Mouse (Mus musculus): Measurements from ENCODE around the gene Hspa5.
A peak's percentile ranks its signal among the peaks of the same experiment; 100 is the strongest.
"Not testable (repeated sequence)": the region's sequence is repeated elsewhere in the genome, so short reads cannot be mapped to it uniquely, and the experiment has no call there.

Hspa5 gene

GRCm38 (mm10) chr2:34790282-34790681, 18.5 kb downstream of the Hspa5 start:
- no peaks in the 10 kb centered on the region; the same call in 1 of the 2 replicates for H3K36me3 ChIP-seq (ENCODE audit: control insufficient read depth, insufficient read depth, low read length, poor library complexity, severe bottlenecking)
- DNase-seq (ENCODE audit: low read depth, low spot score), result peak; percentile 83
- no peaks in the 10 kb centered on the region for H3K27me3 ChIP-seq (ENCODE audit: control insufficient read depth, insufficient read depth, low read length, poor library complexity, severe bottlenecking)

DNA sequence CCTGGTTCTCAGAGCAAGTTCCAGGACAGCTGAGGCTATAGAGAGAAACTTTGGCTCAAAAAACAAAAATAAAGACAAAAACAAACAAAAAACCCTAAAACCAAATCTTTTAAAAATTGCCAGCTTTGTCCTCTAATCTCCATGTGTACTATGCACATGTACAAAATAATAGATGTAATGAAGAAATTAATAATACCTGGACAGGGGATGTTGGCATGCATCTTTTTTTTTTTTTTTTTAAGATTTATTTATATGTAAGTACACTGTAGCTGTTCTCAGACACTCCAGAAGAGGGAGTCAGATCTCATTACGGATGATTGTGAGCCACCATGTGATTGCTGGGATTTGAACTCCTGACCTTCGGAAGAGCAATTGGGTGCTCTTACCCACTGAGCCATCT, 20.8 kb downstream of the Hspa5 start:
- H3K27me3 ChIP-seq (ENCODE audit: control insufficient read depth, insufficient read depth, low read length, poor library complexity, severe bottlenecking); DNase-seq (ENCODE audit: low read depth, low spot score); H3K36me3 ChIP-seq (ENCODE audit: control insufficient read depth, insufficient read depth, low read length, poor library complexity, severe bottlenecking): not testable (repeated sequence)

- Histone ChIP-seq H3K36me3 (ENCODE audit: control insufficient read depth, insufficient read depth, low read length, poor library complexity, severe bottlenecking) (no peaks in the 10 kb centered on the region; the same call in 1 of the 2 replicates), H3K27me3 (ENCODE audit: control insufficient read depth, insufficient read depth, low read length, poor library complexity, severe bottlenecking) (no peaks in the 10 kb centered on the region)
- DNase-seq (ENCODE audit: low read depth, low spot score), result no peak
Observed at GRCm38 (mm10) chr2:34794511-34794910, 22.7 kb downstream of the Hspa5 start.

- Histone ChIP-seq H3K36me3 (ENCODE audit: control insufficient read depth, insufficient read depth, low read length, poor library complexity, severe bottlenecking) (no peaks in the 10 kb centered on the region; the same call in 1 of the 2 replicates), H3K27me3 (ENCODE audit: control insufficient read depth, insufficient read depth, low read length, poor library complexity, severe bottlenecking) (no peaks in the 10 kb centered on the region)
- DNase-seq (ENCODE audit: low read depth, low spot score), result no peak
Observed at GRCm38 (mm10) chr2:34795426-34795825, 23.7 kb downstream of the Hspa5 start.

DNA sequence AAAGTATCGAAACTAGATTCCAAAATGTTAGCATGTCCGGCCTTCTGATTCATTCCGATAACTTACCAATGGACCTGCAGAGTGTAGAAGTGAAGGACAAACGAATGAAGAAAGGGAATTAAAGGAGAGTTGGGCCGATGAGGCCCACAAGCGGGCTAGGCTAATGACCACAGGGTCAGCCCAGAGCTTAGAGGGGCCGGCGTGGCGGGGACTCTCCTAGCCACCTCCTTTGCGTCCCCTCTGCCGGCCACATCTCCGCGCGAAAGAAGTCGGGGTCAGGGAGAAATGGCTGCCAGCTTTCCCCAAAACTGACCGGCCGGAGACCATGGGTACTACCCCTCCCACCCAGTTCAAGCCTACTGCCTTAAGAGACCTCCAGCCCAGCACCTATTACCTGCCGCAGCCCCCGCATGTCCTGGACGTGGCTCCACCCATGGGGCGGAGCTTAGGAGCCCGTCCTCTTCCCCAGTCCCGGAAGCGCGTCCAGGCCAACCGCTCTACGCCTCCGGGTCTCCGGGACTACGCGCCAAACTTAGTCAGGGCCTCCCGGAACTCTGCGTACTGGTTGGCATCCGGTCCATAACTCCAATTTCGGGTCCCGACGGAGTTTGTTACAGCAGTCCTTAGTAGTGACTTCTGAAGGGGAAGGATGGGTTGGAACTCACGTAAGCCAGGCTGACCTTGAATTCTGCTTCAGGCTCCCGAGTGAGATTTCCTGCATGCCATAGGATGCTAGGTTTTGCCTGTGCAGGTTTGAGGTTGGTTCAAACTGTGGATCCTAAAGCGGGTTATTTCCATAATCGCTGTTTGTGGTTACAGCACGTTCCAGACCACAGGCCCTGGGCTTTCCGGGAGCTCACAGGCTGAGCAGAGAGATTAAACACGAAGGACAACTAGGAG, 27.8 kb downstream of the Hspa5 start, which contains the start of gene Rabepk:
TSS of gene Rabepk (minus strand) at position 556 of the 900 bp plus-strand sequence.
- DNase-seq (ENCODE audit: low read depth, low spot score), result peak; percentile 87
- no peaks in the 10 kb centered on the region for H3K27me3 ChIP-seq (ENCODE audit: control insufficient read depth, insufficient read depth, low read length, poor library complexity, severe bottlenecking)

GRCm38 (mm10) chr2:34800371-34800770, 28.6 kb downstream of the Hspa5 start:
- Histone ChIP-seq H3K27me3 (ENCODE audit: control insufficient read depth, insufficient read depth, low read length, poor library complexity, severe bottlenecking) (no peaks in the 10 kb centered on the region), H3K36me3 (ENCODE audit: control insufficient read depth, insufficient read depth, low read length, poor library complexity, severe bottlenecking) (peaks cover 3% of the 10 kb centered on the region; the same call in 1 of the 2 replicates)
- no peak for DNase-seq (ENCODE audit: low read depth, low spot score)

More for the DNA sequence above, 27.8 kb downstream of the Hspa5 start, which contains the start of gene Rabepk:
- no peaks in the 10 kb centered on the region; the same call in 1 of the 2 replicates for H3K36me3 ChIP-seq (ENCODE audit: control insufficient read depth, insufficient read depth, low read length, poor library complexity, severe bottlenecking)

DNA sequence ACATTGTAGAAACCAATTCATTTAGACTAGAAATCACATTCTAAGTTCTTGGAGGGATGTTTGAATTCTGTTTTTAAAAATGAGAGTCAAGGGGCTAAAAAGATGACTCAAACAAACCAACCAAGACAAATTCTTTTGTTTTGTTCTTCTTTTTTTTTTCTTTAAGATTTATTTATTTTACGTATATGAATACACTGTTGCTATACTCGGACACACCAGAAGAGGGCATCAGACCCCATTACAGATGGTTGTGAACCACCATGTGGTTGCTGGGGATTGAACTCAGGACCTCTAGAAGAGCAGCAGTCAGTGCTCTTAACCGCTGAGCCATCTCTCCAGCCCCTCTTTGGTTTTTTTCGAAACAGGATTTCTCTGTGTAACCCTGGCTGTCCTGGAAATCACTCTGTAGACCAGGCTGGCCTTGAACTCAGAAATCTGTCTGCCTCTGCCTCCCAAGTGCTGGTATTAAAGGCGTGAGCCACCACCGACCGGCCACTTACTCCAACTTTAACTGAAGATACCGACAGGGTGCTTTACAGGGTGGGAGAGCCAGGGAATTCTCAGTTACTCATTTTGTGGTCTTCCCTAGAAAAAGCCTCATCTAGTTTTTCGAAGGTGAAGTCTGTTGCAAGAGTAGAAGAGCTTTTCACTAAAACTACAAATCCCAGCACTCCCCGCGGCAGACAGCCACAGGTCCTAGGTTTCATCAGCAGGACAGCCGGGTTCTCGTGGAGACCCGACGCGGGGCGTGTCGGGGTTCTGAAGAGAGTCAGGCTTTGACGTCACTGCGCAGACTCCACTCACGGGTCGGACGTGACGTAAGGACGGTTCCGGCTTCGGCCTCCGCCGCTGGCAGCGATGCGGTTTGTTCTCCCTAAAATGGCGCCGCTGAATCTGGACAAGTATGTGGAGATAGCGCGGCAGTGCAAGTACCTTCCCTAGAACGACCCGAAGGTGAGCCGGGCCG, 30.0 kb downstream of the Hspa5 start:
- peak; percentile 99 for DNase-seq (ENCODE audit: low read depth, low spot score)
- Histone ChIP-seq H3K36me3 (ENCODE audit: control insufficient read depth, insufficient read depth, low read length, poor library complexity, severe bottlenecking) (peaks cover 4% of the 10 kb centered on the region; the same call in 1 of the 2 replicates), H3K27me3 (ENCODE audit: control insufficient read depth, insufficient read depth, low read length, poor library complexity, severe bottlenecking) (no peaks in the 10 kb centered on the region)

- DNase-seq (ENCODE audit: low read depth, low spot score), result peak; percentile 43
- H3K27me3 ChIP-seq (ENCODE audit: control insufficient read depth, insufficient read depth, low read length, poor library complexity, severe bottlenecking); H3K36me3 ChIP-seq (ENCODE audit: control insufficient read depth, insufficient read depth, low read length, poor library complexity, severe bottlenecking): not testable (repeated sequence)
Observed at GRCm38 (mm10) chr2:34802565-34803245, 30.9 kb downstream of the Hspa5 start.

DNA sequence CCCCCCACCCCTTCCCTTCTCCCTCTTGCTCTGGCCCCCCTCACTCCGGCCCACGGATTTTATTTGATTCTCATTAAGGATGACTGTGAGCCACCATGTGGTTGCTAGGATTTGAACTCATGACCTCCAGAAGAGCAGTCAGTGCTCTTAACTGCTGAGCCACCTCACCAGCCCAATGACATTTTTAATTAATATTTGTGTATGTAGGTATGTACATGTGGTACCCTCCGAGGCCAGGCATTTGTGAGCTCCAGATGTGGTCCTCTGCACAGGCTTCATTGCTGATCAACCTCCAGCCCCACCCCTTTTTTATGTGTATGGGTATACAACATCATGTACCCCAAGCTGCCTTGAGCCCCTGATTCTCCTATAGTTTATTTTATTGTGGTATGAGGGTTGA, 32.0 kb downstream of the Hspa5 start:
- H3K36me3 ChIP-seq (ENCODE audit: control insufficient read depth, insufficient read depth, low read length, poor library complexity, severe bottlenecking), result peaks cover 4% of the 10 kb centered on the region; the same call in 1 of the 2 replicates
- no peak for DNase-seq (ENCODE audit: low read depth, low spot score)
- H3K27me3 ChIP-seq (ENCODE audit: control insufficient read depth, insufficient read depth, low read length, poor library complexity, severe bottlenecking), result no peaks in the 10 kb centered on the region

DNA sequence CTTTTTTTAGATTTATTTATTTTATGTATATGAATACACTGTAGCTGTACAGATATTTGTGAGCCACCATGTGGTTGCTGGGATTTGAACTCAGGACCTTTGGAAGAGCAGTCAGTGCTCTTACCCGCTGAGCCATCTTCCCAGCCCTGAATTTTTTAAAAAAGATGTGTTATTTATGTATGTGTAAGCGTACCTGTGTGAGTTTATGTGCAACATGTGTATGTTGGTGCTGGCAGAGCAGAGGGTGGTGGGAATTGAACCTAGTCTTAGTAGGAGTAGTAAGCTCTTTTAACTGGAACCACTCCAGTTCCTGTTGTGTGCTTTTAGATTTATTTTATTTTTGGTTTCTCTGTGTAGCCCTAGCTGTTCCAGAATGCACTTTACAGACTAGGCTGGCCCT, 32.4 kb downstream of the Hspa5 start:
- no peak for DNase-seq (ENCODE audit: low read depth, low spot score)
- peaks cover 7% of the 10 kb centered on the region; the same call in 1 of the 2 replicates for H3K36me3 ChIP-seq (ENCODE audit: control insufficient read depth, insufficient read depth, low read length, poor library complexity, severe bottlenecking)
- H3K27me3 ChIP-seq (ENCODE audit: control insufficient read depth, insufficient read depth, low read length, poor library complexity, severe bottlenecking), result no peaks in the 10 kb centered on the region

- DNase-seq (ENCODE audit: low read depth, low spot score), result no peak
- Histone ChIP-seq H3K27me3 (ENCODE audit: control insufficient read depth, insufficient read depth, low read length, poor library complexity, severe bottlenecking) (no peaks in the 10 kb centered on the region), H3K36me3 (ENCODE audit: control insufficient read depth, insufficient read depth, low read length, poor library complexity, severe bottlenecking) (peaks cover 7% of the 10 kb centered on the region; the same call in 1 of the 2 replicates)
Observed at GRCm38 (mm10) chr2:34804815-34805214, 33.0 kb downstream of the Hspa5 start.

- H3K27me3 ChIP-seq (ENCODE audit: control insufficient read depth, insufficient read depth, low read length, poor library complexity, severe bottlenecking), result no peaks in the 10 kb centered on the region
- H3K36me3 ChIP-seq (ENCODE audit: control insufficient read depth, insufficient read depth, low read length, poor library complexity, severe bottlenecking), result peaks cover 7% of the 10 kb centered on the region; the same call in 1 of the 2 replicates
- no peak for DNase-seq (ENCODE audit: low read depth, low spot score)
Observed at GRCm38 (mm10) chr2:34805364-34805950, 33.7 kb downstream of the Hspa5 start.

GRCm38 (mm10) chr2:34808057-34808456, 36.3 kb downstream of the Hspa5 start:
- peaks cover 12% of the 10 kb centered on the region for H3K36me3 ChIP-seq (ENCODE audit: control insufficient read depth, insufficient read depth, low read length, poor library complexity, severe bottlenecking)
- DNase-seq (ENCODE audit: low read depth, low spot score), result no peak

DNA sequence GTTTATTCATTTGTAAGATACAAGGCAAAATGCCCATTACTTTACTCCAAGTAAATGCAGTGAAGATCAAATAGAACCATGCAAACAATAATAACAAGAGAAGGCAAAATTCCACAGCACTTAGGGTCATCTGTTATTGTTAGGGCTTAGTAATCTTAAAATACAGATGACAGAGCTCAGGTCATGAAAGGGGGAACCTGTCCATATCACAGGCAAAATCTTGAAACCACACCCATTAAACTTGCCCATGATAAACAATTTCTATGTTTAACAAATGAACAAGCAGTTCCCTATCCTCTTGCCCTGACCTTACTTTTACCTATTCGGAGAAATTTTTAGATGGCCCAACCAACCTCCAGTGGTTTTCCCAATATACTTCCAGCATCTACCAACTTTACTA, 37.8 kb downstream of the Hspa5 start:
- Histone ChIP-seq H3K27me3 (ENCODE audit: control insufficient read depth, insufficient read depth, low read length, poor library complexity, severe bottlenecking) (no peaks in the 10 kb centered on the region), H3K36me3 (ENCODE audit: control insufficient read depth, insufficient read depth, low read length, poor library complexity, severe bottlenecking) (peaks cover 14% of the 10 kb centered on the region)
- DNase-seq (ENCODE audit: low read depth, low spot score), result no peak

More at GRCm38 (mm10) chr2:34808057-34808456, 36.3 kb downstream of the Hspa5 start:
- H3K27me3 ChIP-seq (ENCODE audit: control insufficient read depth, insufficient read depth, low read length, poor library complexity, severe bottlenecking), result no peaks in the 10 kb centered on the region

Measured in splenic B cell, adult 2 months (primary cell).